Mouse (Mus musculus): ENCODE data around the gene Bgn. TPM values are rescaled to one million over a fixed set of nuclear protein-coding genes. Genes with fewer than 3 reads are reported as not detected.

Bgn gene
- total and polyA plus RNA-seq, 2 experiments from 2014 or later = 17.7 to 39.7 TPM

GRCm38 (mm10) chrX:73509209-73509608 lies 25.8 kb downstream of the Bgn start:
- H3K9me3 ChIP-seq (ENCODE audit: low read length) = no peaks in the 10 kb centered on the region
- H3K36me3 ChIP-seq (ENCODE audit: insufficient read depth) = no peaks in the 10 kb centered on the region
- H3K4me3 ChIP-seq (ENCODE audit: low read depth, low read length) = no peak overlapping the region
- H3K27me3 ChIP-seq (ENCODE audit: insufficient read depth, low read length) = no peaks in the 10 kb centered on the region
- ATAC-seq (no peak), DNase-seq (no peak)
- 69% methylated on average over 3 of the region's 3 CpGs for WGBS
- no peak overlapping the region for H3K4me2 ChIP-seq (ENCODE audit: low read depth)
- no peak overlapping the region for H3K9ac ChIP-seq
- no peaks in the 10 kb centered on the region for H3K4me1 ChIP-seq (ENCODE audit: insufficient read depth)
- no peak for TF ChIP-seq CTCF (IDR thresholded peaks at IDR 0.05; ENCODE audit: low read depth)
- no peak overlapping the region for H3K27ac ChIP-seq (ENCODE audit: low read depth, low read length)

- Histone ChIP-seq H3K4me2 (ENCODE audit: low read depth) (no peak overlapping the region), H3K9me3 (ENCODE audit: low read length) (no peaks in the 10 kb centered on the region), H3K27me3 (ENCODE audit: insufficient read depth, low read length) (no peaks in the 10 kb centered on the region), H3K36me3 (ENCODE audit: insufficient read depth) (no peaks in the 10 kb centered on the region), H3K4me1 (ENCODE audit: insufficient read depth) (no peaks in the 10 kb centered on the region), H3K27ac (ENCODE audit: low read depth, low read length) (no peak overlapping the region), H3K9ac (no peak overlapping the region), H3K4me3 (ENCODE audit: low read depth, low read length) (no peak overlapping the region)
- no peak for TF ChIP-seq CTCF (IDR thresholded peaks at IDR 0.05; ENCODE audit: low read depth)
- WGBS = 50% methylated on average over 3 of the region's 3 CpGs
- DNase-seq (no peak), ATAC-seq (peak; percentile 73)
Measured at GRCm38 (mm10) chrX:73512904-73513303, 29.5 kb downstream of the Bgn start.

GRCm38 (mm10) chrX:73516556-73516955 lies 33.2 kb downstream of the Bgn start:
- H3K27ac ChIP-seq (ENCODE audit: low read depth, low read length) = no peak overlapping the region
- WGBS = 66% methylated on average over 4 of the region's 4 CpGs
- H3K4me3 ChIP-seq (ENCODE audit: low read depth, low read length) = no peak overlapping the region
- ATAC-seq (no peak), DNase-seq (no peak)
- no peak for TF ChIP-seq CTCF (IDR thresholded peaks at IDR 0.05; ENCODE audit: low read depth)
- H3K9me3 ChIP-seq (ENCODE audit: low read length) = no peaks in the 10 kb centered on the region
- H3K36me3 ChIP-seq (ENCODE audit: insufficient read depth) = no peaks in the 10 kb centered on the region
- H3K4me2 ChIP-seq (ENCODE audit: low read depth) = no peak overlapping the region
- H3K9ac ChIP-seq = no peak overlapping the region
- H3K27me3 ChIP-seq (ENCODE audit: insufficient read depth, low read length) = no peaks in the 10 kb centered on the region
- no peaks in the 10 kb centered on the region for H3K4me1 ChIP-seq (ENCODE audit: insufficient read depth)

- no peak for ATAC-seq
- Histone ChIP-seq H3K4me1 (ENCODE audit: insufficient read depth) (no peaks in the 10 kb centered on the region), H3K36me3 (ENCODE audit: insufficient read depth) (no peaks in the 10 kb centered on the region), H3K27me3 (ENCODE audit: insufficient read depth, low read length) (no peaks in the 10 kb centered on the region), H3K9ac (no peak overlapping the region), H3K4me2 (ENCODE audit: low read depth) (no peak overlapping the region), H3K27ac (ENCODE audit: low read depth, low read length) (no peak overlapping the region), H3K4me3 (ENCODE audit: low read depth, low read length) (no peak overlapping the region), H3K9me3 (ENCODE audit: low read length) (no peaks in the 10 kb centered on the region)
- TF ChIP-seq CTCF (IDR thresholded peaks at IDR 0.05; ENCODE audit: low read depth) = no peak
- DNase-seq = no peak
Measured at GRCm38 (mm10) chrX:73517060-73517600, 33.7 kb downstream of the Bgn start.

GRCm38 (mm10) chrX:73520692-73521091 lies 37.3 kb downstream of the Bgn start:
- H3K27me3 ChIP-seq (ENCODE audit: insufficient read depth, low read length) = no peaks in the 10 kb centered on the region
- no peaks in the 10 kb centered on the region for H3K36me3 ChIP-seq (ENCODE audit: insufficient read depth)
- DNase-seq = no peak
- H3K4me2 ChIP-seq (ENCODE audit: low read depth) = no peak overlapping the region
- no peak overlapping the region for H3K9ac ChIP-seq
- no peak overlapping the region for H3K27ac ChIP-seq (ENCODE audit: low read depth, low read length)
- no peaks in the 10 kb centered on the region for H3K9me3 ChIP-seq (ENCODE audit: low read length)
- TF ChIP-seq CTCF (IDR thresholded peaks at IDR 0.05; ENCODE audit: low read depth) = no peak
- no peak for ATAC-seq
- WGBS = 86% methylated on average over 3 of the region's 3 CpGs
- no peak overlapping the region for H3K4me3 ChIP-seq (ENCODE audit: low read depth, low read length)
- H3K4me1 ChIP-seq (ENCODE audit: insufficient read depth) = no peaks in the 10 kb centered on the region

GRCm38 (mm10) chrX:73524318-73525222 lies 41.2 kb downstream of the Bgn start:
- no peak overlapping the region for H3K9ac ChIP-seq
- peak; percentile 74 for ATAC-seq
- no peaks in the 10 kb centered on the region for H3K27me3 ChIP-seq (ENCODE audit: insufficient read depth, low read length)
- H3K4me1 ChIP-seq (ENCODE audit: insufficient read depth) = no peaks in the 10 kb centered on the region
- H3K36me3 ChIP-seq (ENCODE audit: insufficient read depth) = no peaks in the 10 kb centered on the region
- H3K4me3 ChIP-seq (ENCODE audit: low read depth, low read length) = no peak overlapping the region
- no peak overlapping the region for H3K4me2 ChIP-seq (ENCODE audit: low read depth)
- H3K27ac ChIP-seq (ENCODE audit: low read depth, low read length) = no peak overlapping the region
- DNase-seq = peak; percentile 61
- H3K9me3 ChIP-seq (ENCODE audit: low read length) = no peaks in the 10 kb centered on the region
- 34% methylated on average over 9 of the region's 9 CpGs for WGBS
- no peak for TF ChIP-seq CTCF (IDR thresholded peaks at IDR 0.05; ENCODE audit: low read depth)
